Mouse (Mus musculus) ES-Bruce4 (cell line): ENCODE results near the gene Slc4a3. TPM values are rescaled to one million over a fixed set of nuclear protein-coding genes. Genes with fewer than 3 reads are reported as not detected.

Source experiments
- H3K27ac ChIP-seq: 2 replicates; pipeline ENCODE4 v1.5.1; 2012; ENCODE audit warnings: low read length, inconsistent platforms; ENCODE audit not compliant: insufficient read depth
- H3K27me3 ChIP-seq: 2 replicates; pipeline ENCODE4 v1.6.1; 2012; ENCODE audit warnings: mild to moderate bottlenecking, low read length, inconsistent platforms; ENCODE audit not compliant: control insufficient read depth, poor library complexity, insufficient read depth, severe bottlenecking
- H3K36me3 ChIP-seq: 2 replicates; pipeline ENCODE4 v1.6.1; 2012; ENCODE audit warnings: inconsistent platforms, mild to moderate bottlenecking, low read length, moderate library complexity; ENCODE audit not compliant: control insufficient read depth, poor library complexity, insufficient read depth, severe bottlenecking
- H3K4me1 ChIP-seq: one replicate; pipeline ENCODE4 v1.8.1; 2011; ENCODE audit warnings: low read length; ENCODE audit not compliant: control insufficient read depth, insufficient read depth
- H3K4me3 ChIP-seq: 2 replicates; pipeline ENCODE4 v1.5.1; 2011; ENCODE audit warnings: low read depth, mild to moderate bottlenecking, low read length
- H3K9ac ChIP-seq: 2 replicates; pipeline ENCODE4 v1.6.1; 2012; ENCODE audit warnings: low read depth, mild to moderate bottlenecking, inconsistent platforms; ENCODE audit not compliant: poor library complexity, severe bottlenecking
- H3K9me3 ChIP-seq: replicated peaks from 2 replicates; pipeline ENCODE4 v1.6.1; 2012; ENCODE audit warnings: mild to moderate bottlenecking, low read length, inconsistent platforms; ENCODE audit not compliant: control insufficient read depth, poor library complexity, insufficient read depth, severe bottlenecking
- CTCF ChIP-seq: IDR thresholded peaks from one replicate; pipeline ENCODE4 v1.8.1; 2011; ENCODE audit warnings: low read depth, low read length
- EP300 ChIP-seq: IDR thresholded peaks from 2 replicates; pipeline ENCODE4 v1.6.1; 2011; ENCODE audit warnings: low read depth, low read length; ENCODE audit not compliant: insufficient read depth
- POLR2A ChIP-seq: IDR thresholded peaks from one replicate; pipeline ENCODE4 v1.8.1; 2011; ENCODE audit warnings: low read length; ENCODE audit not compliant: insufficient read depth
- polyA plus RNA-seq: library from polyadenylated mRNA; stranded (reverse); fragments of >200 nt; gene quantifications from 2 replicates; pipeline ENCODE4 v1.2.4, GENCODE M21; 2011; ENCODE audit warnings: low read depth; ENCODE audit not compliant: missing spikeins, insufficient read depth, insufficient read length

The Slc4a3 gene
- polyA plus RNA-seq, 1 experiment = 6.6 TPM

- Histone ChIP-seq H3K9me3 (no peaks in the 10 kb centered on the region), H3K27ac (no peak overlapping the region), H3K27me3 (no peaks in the 10 kb centered on the region), H3K9ac (no peak overlapping the region), H3K4me1 (no peaks in the 10 kb centered on the region), H3K4me3 (no peak overlapping the region), H3K36me3 (no peaks in the 10 kb centered on the region)
- TF ChIP-seq EP300 (no peak), CTCF (no peak), POLR2A (no peak)
These were observed 18.0 kb downstream of the Slc4a3 start for GRCm38 (mm10) chr1:75564102-75564501.

GRCm38 (mm10) chr1:75564916-75565315 lies 18.9 kb downstream of the Slc4a3 start:
- Histone ChIP-seq H3K4me3 (no peak overlapping the region), H3K36me3 (no peaks in the 10 kb centered on the region)

GRCm38 (mm10) chr1:75565616-75566015 lies 19.6 kb downstream of the Slc4a3 start:
- no peaks in the 10 kb centered on the region for H3K4me1 ChIP-seq
- TF ChIP-seq CTCF = no peak
- TF ChIP-seq EP300 = no peak
- no peak for TF ChIP-seq POLR2A
- H3K9ac ChIP-seq = no peak overlapping the region
- no peaks in the 10 kb centered on the region for H3K9me3 ChIP-seq
- no peaks in the 10 kb centered on the region for H3K27me3 ChIP-seq
- H3K27ac ChIP-seq = no peak overlapping the region
- H3K36me3 ChIP-seq = no peaks in the 10 kb centered on the region
- no peak overlapping the region for H3K4me3 ChIP-seq

More at GRCm38 (mm10) chr1:75564916-75565315, 18.9 kb downstream of the Slc4a3 start:
- H3K9ac ChIP-seq = no peak overlapping the region
- TF ChIP-seq EP300 (no peak), CTCF (no peak), POLR2A (no peak)
- H3K4me1 ChIP-seq = no peaks in the 10 kb centered on the region
- no peaks in the 10 kb centered on the region for H3K9me3 ChIP-seq
- H3K27ac ChIP-seq = no peak overlapping the region
- H3K27me3 ChIP-seq = no peaks in the 10 kb centered on the region

DNA sequence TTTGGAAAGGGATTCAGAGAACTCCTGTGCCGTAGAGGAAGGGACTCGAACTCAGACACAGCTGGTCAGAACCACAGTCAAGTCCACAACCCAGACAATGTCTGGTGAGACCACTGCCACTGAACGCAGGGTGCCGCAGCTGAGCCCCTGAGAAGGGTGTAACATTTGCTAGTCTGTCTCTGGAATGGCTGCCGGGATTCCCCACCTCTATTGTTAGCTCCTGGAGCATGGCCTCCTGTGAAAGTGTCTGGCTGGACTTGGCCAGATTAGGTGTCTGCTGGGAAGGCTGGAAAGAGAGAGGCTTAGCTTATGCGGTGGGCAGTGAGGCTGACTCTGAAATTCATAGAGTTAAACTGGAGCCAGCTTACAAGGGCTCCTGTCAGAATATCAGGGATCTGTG lies 24.3 kb downstream of the Slc4a3 start:
- Histone ChIP-seq H3K9me3 (no peaks in the 10 kb centered on the region), H3K4me3 (no peak overlapping the region), H3K27ac (no peak overlapping the region), H3K9ac (no peak overlapping the region), H3K4me1 (no peaks in the 10 kb centered on the region), H3K36me3 (no peaks in the 10 kb centered on the region), H3K27me3 (no peaks in the 10 kb centered on the region)
- TF ChIP-seq POLR2A (no peak), EP300 (no peak), CTCF (no peak)

DNA sequence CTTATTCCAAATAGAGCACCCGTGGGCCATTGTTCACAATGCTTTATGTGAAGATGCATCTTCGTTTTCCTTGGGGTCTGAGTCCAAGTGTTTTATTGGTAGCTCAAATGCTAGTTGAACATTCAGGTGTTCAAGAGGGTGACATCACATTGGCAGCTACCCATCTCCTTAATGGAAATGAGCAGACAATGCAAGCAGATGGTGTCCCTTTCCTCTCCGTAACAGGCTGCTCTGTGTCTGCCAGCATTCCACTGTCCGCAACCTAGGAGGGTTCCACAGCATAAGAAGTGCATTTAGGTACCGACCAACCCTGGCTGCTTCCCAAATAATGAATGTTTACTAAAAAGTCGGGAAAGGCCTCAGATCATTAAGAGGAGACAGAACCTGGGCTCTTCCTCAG lies 26.7 kb downstream of the Slc4a3 start:
- TF ChIP-seq POLR2A (no peak), EP300 (no peak), CTCF (no peak)
- no peak overlapping the region for H3K27ac ChIP-seq
- no peaks in the 10 kb centered on the region for H3K4me1 ChIP-seq
- H3K36me3 ChIP-seq = no peaks in the 10 kb centered on the region
- no peaks in the 10 kb centered on the region for H3K27me3 ChIP-seq
- H3K9me3 ChIP-seq = no peaks in the 10 kb centered on the region
- H3K4me3 ChIP-seq = no peak overlapping the region
- no peak overlapping the region for H3K9ac ChIP-seq

GRCm38 (mm10) chr1:75573715-75574114 lies 27.6 kb downstream of the Slc4a3 start:
- H3K27me3 ChIP-seq = no peaks in the 10 kb centered on the region
- H3K36me3 ChIP-seq = no peaks in the 10 kb centered on the region
- no peak overlapping the region for H3K27ac ChIP-seq
- H3K4me3 ChIP-seq = no peak overlapping the region
- H3K9ac ChIP-seq = no peak overlapping the region
- no peaks in the 10 kb centered on the region for H3K9me3 ChIP-seq
- TF ChIP-seq EP300 = no peak
- no peak for TF ChIP-seq POLR2A
- no peak for TF ChIP-seq CTCF
- no peaks in the 10 kb centered on the region for H3K4me1 ChIP-seq
